Mouse (Mus musculus): Measurements from ENCODE around the gene 4930519G04Rik.
"Not testable (repeated sequence)": the region's sequence is repeated elsewhere in the genome, so short reads cannot be mapped to it uniquely, and the experiment has no call there.

Gene 4930519G04Rik

GRCm38 (mm10) chr5:114842155-114842554 lies 11.3 kb upstream of the 4930519G04Rik start:
- not testable (repeated sequence) for DNase-seq (ENCODE audit: low spot score)

GRCm38 (mm10) chr5:114842674-114843073 lies 10.8 kb upstream of the 4930519G04Rik start:
- no peak for DNase-seq (ENCODE audit: low spot score)

DNA sequence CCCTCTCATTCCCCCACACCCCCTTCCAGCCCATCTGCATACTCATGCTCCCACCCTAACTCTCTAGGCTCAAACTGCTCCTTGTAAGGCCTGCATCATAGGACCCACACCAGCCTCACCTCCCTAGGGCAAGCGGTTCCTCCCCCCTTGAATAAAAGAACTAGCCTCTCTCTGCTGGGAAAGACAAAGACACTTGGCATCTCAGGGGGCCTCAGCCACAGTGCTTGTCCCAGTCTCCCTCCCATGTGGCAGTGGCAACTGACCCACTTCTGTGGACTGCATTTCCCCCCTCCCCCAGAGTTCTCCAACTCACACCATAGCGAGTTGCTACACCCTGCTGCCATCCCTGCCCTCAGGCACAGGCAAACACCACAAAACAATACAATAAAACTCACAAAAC lies 9.1 kb upstream of the 4930519G04Rik start:
- not testable (repeated sequence) for DNase-seq (ENCODE audit: low spot score)

DNA sequence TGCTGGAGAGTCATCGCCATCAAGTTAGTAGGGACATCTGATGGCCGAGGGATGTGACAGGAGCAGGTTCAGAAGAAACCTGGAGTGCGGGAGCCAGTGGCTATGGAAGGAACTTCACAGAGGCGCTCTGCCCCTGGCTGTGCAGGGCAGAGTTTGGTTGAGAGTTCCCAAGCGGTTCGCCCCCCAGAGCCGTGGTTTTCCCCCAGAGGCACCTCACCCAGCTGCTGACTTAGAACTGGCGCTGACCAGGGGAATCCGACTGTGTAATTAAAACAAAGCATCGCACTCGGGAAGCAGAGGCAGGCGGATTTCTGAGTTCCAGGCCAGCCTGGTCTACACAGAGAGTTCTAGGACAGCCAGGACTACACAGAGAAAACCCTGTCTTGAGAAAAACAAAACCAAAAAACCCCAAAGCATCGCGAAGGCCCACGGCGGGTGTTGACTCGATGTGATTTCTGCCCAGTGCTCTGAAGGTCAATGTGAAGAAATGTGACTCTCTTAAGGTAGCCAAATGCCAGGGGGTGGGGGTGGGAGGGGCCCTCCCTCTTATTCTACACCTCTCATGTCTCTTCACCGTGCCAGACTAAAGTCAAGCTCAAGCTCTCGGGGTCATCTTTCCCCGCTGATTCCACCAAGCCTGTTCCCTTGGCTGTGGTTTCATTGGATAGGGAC lies 1.8 kb upstream of the 4930519G04Rik start:
- DNase-seq (ENCODE audit: low spot score): no peak

- no peak for DNase-seq (ENCODE audit: low spot score)
These were observed 5.1 kb downstream of the 4930519G04Rik start, which contains the start of gene Gm9936 for GRCm38 (mm10) chr5:114858582-114858981. Gene Gm9936, minus strand, starts transcription at chr5:114858682.

GRCm38 (mm10) chr5:114859253-114859652 lies 5.8 kb downstream of the 4930519G04Rik start:
- DNase-seq (ENCODE audit: low spot score): peak; percentile 48

GRCm38 (mm10) chr5:114861730-114862129 lies 8.3 kb downstream of the 4930519G04Rik start:
- DNase-seq (ENCODE audit: low spot score): no peak

DNA sequence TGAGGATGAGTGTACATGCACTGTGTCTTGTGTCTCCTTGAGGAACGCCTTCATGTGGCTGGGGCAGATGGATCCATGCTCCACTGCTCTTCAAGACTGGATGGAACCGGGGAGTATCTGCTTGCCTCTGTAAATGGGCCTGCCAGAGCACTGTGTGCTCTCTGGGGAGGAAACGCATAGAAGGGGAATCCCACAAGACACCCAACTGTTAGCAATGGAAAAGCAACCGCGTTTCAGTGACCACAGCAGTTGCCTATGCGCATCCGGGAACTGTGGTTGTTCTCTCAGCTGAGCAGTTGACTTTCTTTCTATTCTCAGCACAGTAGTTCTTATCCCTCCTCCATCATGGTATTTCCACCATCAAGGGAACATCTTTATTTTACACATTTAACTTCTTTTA lies 11.3 kb downstream of the 4930519G04Rik start:
- DNase-seq (ENCODE audit: low spot score): no peak

DNA sequence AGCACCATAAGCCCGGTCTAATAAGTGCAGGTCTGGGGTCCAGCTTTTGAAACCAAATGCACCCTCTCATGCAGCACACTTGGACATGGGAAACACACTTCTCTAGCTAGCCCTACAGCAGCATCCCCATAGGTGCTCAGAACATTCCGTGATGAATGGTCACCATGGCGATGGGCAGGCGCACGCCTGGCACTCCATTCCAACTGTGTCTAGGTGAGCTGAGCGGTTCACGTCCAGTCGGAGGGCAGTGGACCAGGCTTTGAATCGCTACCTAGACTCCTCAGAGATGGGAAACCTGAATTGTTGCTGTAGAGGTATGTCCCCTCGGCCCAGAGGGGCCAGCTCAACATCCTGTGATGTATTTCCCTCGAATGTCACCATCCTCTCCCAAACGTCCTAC lies 11.8 kb downstream of the 4930519G04Rik start:
- DNase-seq (ENCODE audit: low spot score): no peak

- no peak for DNase-seq (ENCODE audit: low spot score)
These were observed 22.4 kb downstream of the 4930519G04Rik start for GRCm38 (mm10) chr5:114875858-114876257.

DNA sequence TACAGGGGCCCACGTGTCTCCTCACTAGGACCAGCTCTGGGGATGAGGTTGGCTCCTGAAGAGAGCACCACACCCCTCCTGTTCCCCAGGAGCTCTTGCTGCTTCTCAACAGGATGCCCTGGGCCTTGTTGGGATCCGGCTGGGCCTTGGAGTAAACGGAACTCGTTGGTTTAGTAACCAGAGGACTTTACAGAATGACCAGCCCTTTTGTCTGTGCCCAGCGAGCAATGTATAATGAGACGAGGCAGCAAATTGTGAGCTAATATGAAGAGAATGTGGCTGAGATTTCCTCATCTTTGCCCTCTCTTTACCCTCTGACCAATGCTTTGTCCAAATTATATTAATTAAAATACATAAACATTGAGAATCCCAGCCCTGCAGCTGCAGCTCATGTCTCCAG lies 22.9 kb downstream of the 4930519G04Rik start:
- no peak for DNase-seq (ENCODE audit: low spot score)

GRCm38 (mm10) chr5:114877487-114877886 lies 24.0 kb downstream of the 4930519G04Rik start:
- DNase-seq (ENCODE audit: low spot score): no peak

GRCm38 (mm10) chr5:114879399-114879798 lies 25.9 kb downstream of the 4930519G04Rik start:
- DNase-seq (ENCODE audit: low spot score): no peak

- DNase-seq (ENCODE audit: low spot score): not testable (repeated sequence)
These were observed 28.9 kb downstream of the 4930519G04Rik start for GRCm38 (mm10) chr5:114882319-114882718.

GRCm38 (mm10) chr5:114883022-114883421 lies 29.6 kb downstream of the 4930519G04Rik start:
- DNase-seq (ENCODE audit: low spot score): no peak

GRCm38 (mm10) chr5:114886801-114887200 lies 33.3 kb downstream of the 4930519G04Rik start:
- DNase-seq (ENCODE audit: low spot score): no peak

- DNase-seq (ENCODE audit: low spot score): no peak
These were observed 35.5 kb downstream of the 4930519G04Rik start for GRCm38 (mm10) chr5:114888995-114889394.

DNA sequence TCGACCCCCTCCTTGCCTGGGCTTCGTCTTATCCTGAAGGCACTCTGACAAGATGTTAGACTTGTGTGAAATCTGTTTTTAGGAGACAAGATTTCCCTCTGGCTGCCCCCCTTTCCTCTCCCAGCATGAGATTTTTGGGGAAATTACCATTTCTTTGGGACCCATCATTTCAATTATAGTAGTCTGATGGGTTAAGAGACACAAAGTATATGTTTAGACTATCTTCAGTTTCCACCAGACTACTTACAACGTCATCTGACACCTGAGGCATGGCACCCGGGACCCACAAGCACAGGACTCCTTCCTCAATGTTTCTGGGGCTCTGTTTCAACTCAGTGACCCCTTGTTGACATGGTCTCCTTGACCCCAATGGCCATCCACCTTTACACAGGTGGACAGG lies 42.1 kb downstream of the 4930519G04Rik start:
- DNase-seq (ENCODE audit: low spot score): no peak

DNA sequence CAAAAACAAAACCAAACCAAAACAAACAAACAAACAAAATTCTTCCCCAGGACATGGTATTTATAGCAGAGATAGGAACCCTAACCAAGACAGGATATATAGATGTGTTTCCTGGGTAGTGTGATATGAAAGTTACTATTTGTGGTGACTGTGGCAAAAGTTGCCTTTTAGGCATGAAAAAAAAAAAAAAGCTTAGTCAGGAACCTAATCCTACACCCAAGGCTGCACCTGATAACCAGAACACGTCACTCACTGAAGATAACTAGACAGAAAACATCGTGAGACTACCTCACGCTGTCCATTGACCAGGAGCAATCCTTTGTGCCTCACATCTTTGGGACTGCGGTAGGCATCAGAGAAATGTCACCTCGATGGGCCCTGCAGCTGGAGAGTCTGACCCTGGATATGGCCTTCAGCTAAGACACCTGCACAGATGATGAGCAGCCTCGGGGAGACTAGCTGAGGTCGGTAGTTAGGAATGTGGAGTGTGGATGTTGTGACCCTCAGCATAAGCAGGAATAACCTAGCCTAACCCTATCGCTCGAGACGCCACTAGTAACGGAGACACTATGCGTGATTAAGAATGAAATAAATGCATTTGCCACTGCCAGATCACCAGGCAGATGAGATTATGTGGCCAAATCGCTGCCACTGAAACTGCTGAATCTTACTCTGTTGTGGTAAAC lies 43.4 kb downstream of the 4930519G04Rik start, which contains the start of gene Oasl2:
Oasl2 (plus strand) TSS at position 249 of the 686 bp plus-strand sequence.
- no peak for DNase-seq (ENCODE audit: low spot score)

DNA sequence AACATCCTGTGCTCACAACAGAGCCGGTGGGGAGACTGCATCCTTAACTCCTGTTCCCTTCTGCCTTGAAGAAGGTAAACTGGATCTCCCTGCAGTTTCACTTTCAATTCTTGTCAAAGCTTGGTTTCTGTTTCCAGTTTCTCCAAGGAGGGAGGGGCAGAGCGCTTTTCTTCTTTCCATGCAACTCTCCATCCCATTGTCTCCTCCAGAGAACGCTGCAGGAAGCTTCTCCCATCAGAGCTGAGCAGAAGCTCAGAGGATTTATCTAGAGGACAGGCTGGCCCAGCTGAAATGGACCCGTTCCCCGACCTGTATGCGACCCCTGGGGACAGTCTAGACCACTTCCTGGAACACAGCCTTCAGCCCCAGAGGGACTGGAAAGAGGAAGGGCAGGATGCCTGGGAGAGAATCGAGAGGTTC lies 43.9 kb downstream of the 4930519G04Rik start:
- DNase-seq (ENCODE audit: low spot score): no peak

DNA sequence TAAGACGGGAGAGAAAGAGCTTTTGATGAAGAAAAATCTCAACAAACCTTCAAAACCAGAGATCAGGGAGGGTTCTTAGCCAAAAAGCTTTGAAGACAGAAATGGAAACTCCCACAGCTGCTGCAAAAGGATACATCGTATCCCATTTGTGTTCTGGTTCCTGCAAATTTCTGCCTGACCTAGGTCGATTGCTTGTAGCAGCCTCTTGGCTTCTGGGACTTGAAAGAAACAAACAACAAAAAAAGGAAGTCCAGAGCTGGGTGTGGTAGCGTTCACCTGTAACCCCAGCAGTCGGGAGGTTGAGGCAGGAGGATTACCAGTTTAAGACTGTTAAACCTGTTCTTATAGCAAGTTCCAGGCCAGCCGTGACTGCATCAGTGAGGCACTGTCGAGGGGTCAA lies 45.4 kb downstream of the 4930519G04Rik start:
- no peak for DNase-seq (ENCODE audit: low spot score)

GRCm38 (mm10) chr5:114902413-114902812 lies 48.9 kb downstream of the 4930519G04Rik start:
- no peak for DNase-seq (ENCODE audit: low spot score)

- DNase-seq (ENCODE audit: low spot score): no peak
These were observed 55.3 kb downstream of the 4930519G04Rik start for GRCm38 (mm10) chr5:114908598-114909305.
